Mouse (Mus musculus): Measurements from ENCODE around the gene Nedd9.

DNA sequence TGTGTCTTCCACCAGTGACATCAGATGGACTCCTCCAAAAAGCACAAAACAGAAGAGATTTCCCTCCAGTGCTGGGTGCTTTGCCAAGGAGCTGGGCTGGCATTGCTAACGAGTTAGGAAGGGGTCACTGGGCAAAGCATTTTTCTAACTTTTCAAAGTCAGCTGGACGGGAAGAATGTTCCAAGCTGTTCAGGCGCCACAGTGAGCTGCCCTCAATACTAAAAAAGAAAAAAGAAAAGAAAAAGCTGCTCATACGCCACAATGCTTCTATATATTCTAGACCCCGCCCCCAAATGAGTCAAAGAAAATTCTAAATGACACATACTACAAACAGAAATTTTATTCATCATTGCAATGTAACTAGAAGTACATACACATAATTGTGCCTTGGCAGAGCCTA is 148.0 kb downstream of the Nedd9 start:
- TF ChIP-seq FLI1 (IDR thresholded peaks at IDR 0.05; ENCODE audit: low read length) (no peak), GATA1 (IDR thresholded peaks at IDR 0.05; ENCODE audit: borderline replicate concordance, low read length) (no peak)

Measured in megakaryocyte, embryonic 14.5 days (primary cell).